Mouse (Mus musculus): Measurements from ENCODE around the gene Tmem273. TPM values are rescaled to one million over a fixed set of nuclear protein-coding genes. Genes with fewer than 3 reads are reported as not detected.
A peak's percentile ranks its signal among the peaks of the same experiment; 100 is the strongest.

The Tmem273 gene
- polyA plus RNA-seq, 1 experiment = 1.0 TPM

GRCm38 (mm10) chr14:32819297-32819696, 33.5 kb downstream of the Tmem273 start:
- no peaks in the 10 kb centered on the region for H3K27me3 ChIP-seq (replicated peaks; ENCODE audit: control insufficient read depth, insufficient read depth, low read length)
- H3K27ac ChIP-seq (ENCODE audit: insufficient read depth, low read depth, low read length) = no peak overlapping the region
- DNase-seq = peak; percentile 38
- TF ChIP-seq CTCF (conservative IDR thresholded peaks at IDR 0.05; ENCODE audit: insufficient read depth, insufficient read length, low read depth, low read length) (no peak), POLR2A (IDR thresholded peaks at IDR 0.05; ENCODE audit: low read depth, low read length) (no peak)
- 49% methylated on average over 1 of the region's 1 CpGs for WGBS
- H3K36me3 ChIP-seq (ENCODE audit: control insufficient read depth, insufficient read depth, low read length) = no peaks in the 10 kb centered on the region
- H3K4me3 ChIP-seq (ENCODE audit: insufficient read depth, low read depth, low read length) = no peak overlapping the region
- H3K4me1 ChIP-seq (ENCODE audit: control insufficient read depth, insufficient read depth, low read length) = peaks cover 3% of the 10 kb centered on the region; the same call in 1 of the 2 replicates

- DNase-seq = no peak
- no peak overlapping the region for H3K4me3 ChIP-seq (ENCODE audit: insufficient read depth, low read depth, low read length)
- no peak overlapping the region for H3K27ac ChIP-seq (ENCODE audit: insufficient read depth, low read depth, low read length)
- TF ChIP-seq POLR2A (IDR thresholded peaks at IDR 0.05; ENCODE audit: low read depth, low read length) (no peak), CTCF (conservative IDR thresholded peaks at IDR 0.05; ENCODE audit: insufficient read depth, insufficient read length, low read depth, low read length) (no peak)
- 81% methylated on average over 4 of the region's 4 CpGs for WGBS
- H3K27me3 ChIP-seq (replicated peaks; ENCODE audit: control insufficient read depth, insufficient read depth, low read length) = no peaks in the 10 kb centered on the region
- H3K4me1 ChIP-seq (ENCODE audit: control insufficient read depth, insufficient read depth, low read length) = peaks cover 3% of the 10 kb centered on the region; the same call in 1 of the 2 replicates
- H3K36me3 ChIP-seq (ENCODE audit: control insufficient read depth, insufficient read depth, low read length) = no peaks in the 10 kb centered on the region
These were observed 37.0 kb downstream of the Tmem273 start for GRCm38 (mm10) chr14:32822812-32823211.

GRCm38 (mm10) chr14:32823861-32824260, 38.1 kb downstream of the Tmem273 start:
- Histone ChIP-seq H3K4me3 (ENCODE audit: insufficient read depth, low read depth, low read length) (no peak overlapping the region), H3K4me1 (ENCODE audit: control insufficient read depth, insufficient read depth, low read length) (peaks cover 3% of the 10 kb centered on the region; the same call in 1 of the 2 replicates), H3K36me3 (ENCODE audit: control insufficient read depth, insufficient read depth, low read length) (no peaks in the 10 kb centered on the region), H3K27ac (ENCODE audit: insufficient read depth, low read depth, low read length) (no peak overlapping the region), H3K27me3 (replicated peaks; ENCODE audit: control insufficient read depth, insufficient read depth, low read length) (no peaks in the 10 kb centered on the region)
- 65% methylated on average over 3 of the region's 3 CpGs for WGBS
- DNase-seq = no peak
- TF ChIP-seq CTCF (conservative IDR thresholded peaks at IDR 0.05; ENCODE audit: insufficient read depth, insufficient read length, low read depth, low read length) = no peak
- TF ChIP-seq POLR2A (IDR thresholded peaks at IDR 0.05; ENCODE audit: low read depth, low read length) = no peak

GRCm38 (mm10) chr14:32824267-32825150, 38.7 kb downstream of the Tmem273 start:
- H3K36me3 ChIP-seq (ENCODE audit: control insufficient read depth, insufficient read depth, low read length) = no peaks in the 10 kb centered on the region
- peak; percentile 40 for DNase-seq
- no peak overlapping the region for H3K27ac ChIP-seq (ENCODE audit: insufficient read depth, low read depth, low read length)
- no peaks in the 10 kb centered on the region for H3K27me3 ChIP-seq (replicated peaks; ENCODE audit: control insufficient read depth, insufficient read depth, low read length)
- TF ChIP-seq CTCF (conservative IDR thresholded peaks at IDR 0.05; ENCODE audit: insufficient read depth, insufficient read length, low read depth, low read length) (no peak), POLR2A (IDR thresholded peaks at IDR 0.05; ENCODE audit: low read depth, low read length) (no peak)
- peaks cover 3% of the 10 kb centered on the region; the same call in 1 of the 2 replicates for H3K4me1 ChIP-seq (ENCODE audit: control insufficient read depth, insufficient read depth, low read length)
- H3K4me3 ChIP-seq (ENCODE audit: insufficient read depth, low read depth, low read length) = no peak overlapping the region
- WGBS = 38% methylated on average over 14 of the region's 14 CpGs

GRCm38 (mm10) chr14:32825426-32826032, 39.8 kb downstream of the Tmem273 start:
- Histone ChIP-seq H3K27ac (ENCODE audit: insufficient read depth, low read depth, low read length) (no peak overlapping the region), H3K36me3 (ENCODE audit: control insufficient read depth, insufficient read depth, low read length) (no peaks in the 10 kb centered on the region), H3K4me3 (ENCODE audit: insufficient read depth, low read depth, low read length) (no peak overlapping the region), H3K4me1 (ENCODE audit: control insufficient read depth, insufficient read depth, low read length) (peaks cover 3% of the 10 kb centered on the region; the same call in 1 of the 2 replicates), H3K27me3 (replicated peaks; ENCODE audit: control insufficient read depth, insufficient read depth, low read length) (no peaks in the 10 kb centered on the region)
- peak; percentile 67 for DNase-seq
- no peak for TF ChIP-seq CTCF (conservative IDR thresholded peaks at IDR 0.05; ENCODE audit: insufficient read depth, insufficient read length, low read depth, low read length)
- no peak for TF ChIP-seq POLR2A (IDR thresholded peaks at IDR 0.05; ENCODE audit: low read depth, low read length)
- 14% methylated on average over 11 of the region's 11 CpGs for WGBS

GRCm38 (mm10) chr14:32827165-32827564, 41.4 kb downstream of the Tmem273 start:
- no peaks in the 10 kb centered on the region for H3K36me3 ChIP-seq (ENCODE audit: control insufficient read depth, insufficient read depth, low read length)
- TF ChIP-seq CTCF (conservative IDR thresholded peaks at IDR 0.05; ENCODE audit: insufficient read depth, insufficient read length, low read depth, low read length) (no peak), POLR2A (IDR thresholded peaks at IDR 0.05; ENCODE audit: low read depth, low read length) (no peak)
- H3K4me1 ChIP-seq (ENCODE audit: control insufficient read depth, insufficient read depth, low read length) = peaks cover 3% of the 10 kb centered on the region; the same call in 1 of the 2 replicates
- 41% methylated on average over 4 of the region's 4 CpGs for WGBS
- no peak overlapping the region for H3K27ac ChIP-seq (ENCODE audit: insufficient read depth, low read depth, low read length)
- no peaks in the 10 kb centered on the region for H3K27me3 ChIP-seq (replicated peaks; ENCODE audit: control insufficient read depth, insufficient read depth, low read length)
- H3K4me3 ChIP-seq (ENCODE audit: insufficient read depth, low read depth, low read length) = no peak overlapping the region
- peak; percentile 49 for DNase-seq

All from kidney, adult 2 months (tissue).